Mouse (Mus musculus) embryo, embryonic 10.5 days (tissue): ENCODE data around the gene Ltk.

ENCODE experiments used
- DNase-seq: peaks from one replicate; pipeline ENCODE4 v3.0.0-alpha.2; 2015; ENCODE audit warnings: low spot score

The Ltk gene

GRCm38 (mm10) chr2:119760251-119760650 lies at the start of gene Ltk:
TSS of gene Ltk (minus strand) at chr2:119760431.
- DNase-seq = no peak

GRCm38 (mm10) chr2:119808881-119809280 lies 48.6 kb upstream of the Ltk start:
- no peak for DNase-seq

- DNase-seq = no peak
Measured at GRCm38 (mm10) chr2:119808438-119808837, 48.2 kb upstream of the Ltk start.

- no peak for DNase-seq
Measured at GRCm38 (mm10) chr2:119805536-119805935, 45.3 kb upstream of the Ltk start.

- DNase-seq = no peak
Measured at GRCm38 (mm10) chr2:119804776-119805175, 44.5 kb upstream of the Ltk start.

- no peak for DNase-seq
Measured at GRCm38 (mm10) chr2:119804275-119804628, 44.0 kb upstream of the Ltk start.

GRCm38 (mm10) chr2:119803618-119804274 lies 43.5 kb upstream of the Ltk start:
- DNase-seq = no peak

- DNase-seq = peak; percentile 74
Measured at GRCm38 (mm10) chr2:119802767-119803617, 42.8 kb upstream of the Ltk start.

- DNase-seq = no peak
Measured at GRCm38 (mm10) chr2:119800876-119801846, 40.9 kb upstream of the Ltk start.

GRCm38 (mm10) chr2:119799961-119800550 lies 39.8 kb upstream of the Ltk start:
- peak; percentile 53 for DNase-seq

GRCm38 (mm10) chr2:119799181-119799960 lies 39.1 kb upstream of the Ltk start:
- DNase-seq = peak; percentile 59

GRCm38 (mm10) chr2:119798246-119798927 lies 38.2 kb upstream of the Ltk start:
- DNase-seq = peak; percentile 71

- no peak for DNase-seq
Measured at GRCm38 (mm10) chr2:119797279-119797783, 37.1 kb upstream of the Ltk start, which contains the start of gene Tyro3. TSS of gene Tyro3 (plus strand) at chr2:119797733.

GRCm38 (mm10) chr2:119789996-119790395 lies 29.8 kb upstream of the Ltk start:
- no peak for DNase-seq

GRCm38 (mm10) chr2:119787206-119787883 lies 27.1 kb upstream of the Ltk start, which contains the start of gene Rpap1:
TSS of gene Rpap1 (minus strand) at chr2:119787537.
- peak; percentile 93 for DNase-seq

GRCm38 (mm10) chr2:119767246-119767645 lies 7.0 kb upstream of the Ltk start:
- peak; percentile 19 for DNase-seq

GRCm38 (mm10) chr2:119763924-119764323 lies 3.7 kb upstream of the Ltk start:
- DNase-seq = no peak

GRCm38 (mm10) chr2:119762276-119762675 lies 2.0 kb upstream of the Ltk start:
- no peak for DNase-seq
